Mouse (Mus musculus) liver, embryonic 16.5 days (tissue): Measurements from ENCODE around the gene Grik1. TPM values are rescaled to one million over a fixed set of nuclear protein-coding genes. Genes with fewer than 3 reads are reported as not detected.

Experiments
- ATAC-seq: fragments of 200-750 bp; cut with Nextera tagmentation; 2 replicates; pipeline ENCODE4 v1.8.0; 2017; ENCODE audit warnings: low read depth, mild to moderate bottlenecking, moderate number of reproducible peaks, moderate library complexity
- H3K27ac ChIP-seq: fragments of 300-500 bp; sonication (generic); 2 replicates; pipeline ENCODE4 v1.5.1; 2014; ENCODE audit warnings: mild to moderate bottlenecking, low read length
- H3K27me3 ChIP-seq: fragments of 300-500 bp; sonication (generic); 2 replicates; pipeline ENCODE4 v1.6.1; 2014; ENCODE audit warnings: low read depth, low read length, mixed read lengths; ENCODE audit not compliant: control insufficient read depth, insufficient read depth
- H3K36me3 ChIP-seq: fragments of 300-500 bp; sonication (generic); 2 replicates; pipeline ENCODE4 v1.6.1; 2014; ENCODE audit warnings: mild to moderate bottlenecking; ENCODE audit not compliant: control insufficient read depth, insufficient read depth
- H3K4me1 ChIP-seq: fragments of 300-500 bp; sonication (generic); 2 replicates; pipeline ENCODE4 v1.6.1; 2014; ENCODE audit warnings: low read depth, low read length, mixed read lengths; ENCODE audit not compliant: control insufficient read depth
- H3K4me2 ChIP-seq: fragments of 300-500 bp; sonication (generic); 2 replicates; pipeline ENCODE4 v1.6.1; 2014; ENCODE audit warnings: low read depth, low read length, mixed read lengths
- H3K4me3 ChIP-seq: fragments of 300-500 bp; sonication (generic); 2 replicates; pipeline ENCODE4 v1.5.1; 2014; ENCODE audit warnings: low read depth, mild to moderate bottlenecking, low read length
- H3K9ac ChIP-seq: fragments of 300-500 bp; sonication (generic); 2 replicates; pipeline ENCODE4 v1.6.1; 2014; ENCODE audit warnings: low read depth, low read length
- H3K9me3 ChIP-seq: fragments of 300-500 bp; sonication (generic); replicated peaks from 2 replicates; pipeline ENCODE4 v1.6.1; 2016; ENCODE audit warnings: low read length; ENCODE audit not compliant: control insufficient read depth
- WGBS: fragments of 180-500 bp; shearing (Covaris S2); extraction: QIAGEN DNeasy Blood & Tissue Kit; methylation state at CpG from one replicate; pipeline ENCODE4 v1.1.7; 2014; ENCODE audit not compliant: insufficient replicate concordance; 5-methylcytosine and 5-hydroxymethylcytosine counted together
- polyA plus RNA-seq: library from polyadenylated mRNA; unstranded; fragments of >200 nt; fragmentation: Nextera tagmentation; extraction: Ambion mirVana; gene quantifications from 2 replicates; pipeline ENCODE4 v1.2.1, GENCODE M21; 2015

The Grik1 gene
- polyA plus RNA-seq, 1 experiment from 2014 or later = not detected

DNA sequence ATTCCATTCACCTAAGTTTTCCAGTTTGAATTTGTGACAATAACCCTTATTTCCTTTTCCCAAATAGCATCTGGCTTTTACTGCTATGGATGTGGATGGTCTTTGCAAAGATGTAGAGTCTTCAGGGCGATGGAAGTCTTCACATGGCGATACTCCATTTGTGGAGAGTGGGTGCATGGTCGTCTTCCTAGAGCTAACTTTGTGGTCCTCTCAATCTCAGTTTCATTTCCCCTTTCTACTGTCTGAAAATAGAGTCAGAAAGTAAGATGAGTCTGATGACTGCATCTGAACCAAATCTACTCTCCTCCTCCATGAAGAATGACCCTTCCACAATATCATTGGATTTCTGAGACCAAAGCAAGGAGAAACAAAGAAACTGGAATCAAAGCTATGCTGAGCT, 159.0 kb downstream of the Grik1 start:
- H3K27ac ChIP-seq = no peak overlapping the region
- no peak overlapping the region for H3K4me2 ChIP-seq
- no peaks in the 10 kb centered on the region for H3K9me3 ChIP-seq
- no peak overlapping the region for H3K4me3 ChIP-seq
- no peaks in the 10 kb centered on the region for H3K27me3 ChIP-seq
- WGBS = 52% methylated on average over 3 of the region's 3 CpGs
- no peak overlapping the region for H3K9ac ChIP-seq
- H3K4me1 ChIP-seq = no peaks in the 10 kb centered on the region
- ATAC-seq = no peak
- no peaks in the 10 kb centered on the region for H3K36me3 ChIP-seq

- 42% methylated on average over 4 of the region's 4 CpGs for WGBS
- no peaks in the 10 kb centered on the region for H3K27me3 ChIP-seq
- ATAC-seq = no peak
- H3K4me3 ChIP-seq = no peak overlapping the region
- H3K4me1 ChIP-seq = no peaks in the 10 kb centered on the region
- no peaks in the 10 kb centered on the region for H3K9me3 ChIP-seq
- no peak overlapping the region for H3K27ac ChIP-seq
- H3K9ac ChIP-seq = no peak overlapping the region
- no peak overlapping the region for H3K4me2 ChIP-seq
- no peaks in the 10 kb centered on the region for H3K36me3 ChIP-seq
Measured at GRCm38 (mm10) chr16:88125098-88125497, 165.0 kb downstream of the Grik1 start.

GRCm38 (mm10) chr16:88112551-88113138, 177.4 kb downstream of the Grik1 start:
- Histone ChIP-seq H3K27ac (no peak overlapping the region), H3K9me3 (no peaks in the 10 kb centered on the region), H3K4me3 (no peak overlapping the region), H3K27me3 (no peaks in the 10 kb centered on the region), H3K9ac (no peak overlapping the region), H3K36me3 (no peaks in the 10 kb centered on the region), H3K4me2 (no peak overlapping the region), H3K4me1 (no peaks in the 10 kb centered on the region)
- 59% methylated on average over 8 of the region's 8 CpGs for WGBS
- ATAC-seq = no peak

DNA sequence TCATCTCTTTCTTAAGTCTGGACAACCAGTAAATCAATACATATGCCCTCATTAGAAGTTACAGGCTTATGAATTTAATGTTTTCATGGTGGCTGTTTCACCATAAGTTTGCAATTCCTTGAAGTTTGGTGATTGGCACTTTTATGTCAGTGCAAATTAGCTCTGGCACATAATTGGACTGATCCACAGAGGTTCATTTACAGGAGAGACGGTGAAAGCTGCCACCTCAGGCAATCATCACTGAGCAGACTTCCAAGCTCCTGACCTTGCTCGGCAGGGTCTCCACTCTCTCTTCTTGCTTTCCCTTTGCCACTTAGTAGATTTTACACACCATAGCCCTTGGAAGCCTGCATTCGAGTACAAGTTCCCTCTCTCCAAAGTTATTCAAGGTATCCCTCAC, 178.6 kb downstream of the Grik1 start:
- no peak for ATAC-seq
- Histone ChIP-seq H3K27me3 (no peaks in the 10 kb centered on the region), H3K4me3 (no peak overlapping the region), H3K36me3 (no peaks in the 10 kb centered on the region), H3K9me3 (no peaks in the 10 kb centered on the region), H3K27ac (no peak overlapping the region), H3K4me2 (no peak overlapping the region), H3K4me1 (no peaks in the 10 kb centered on the region), H3K9ac (no peak overlapping the region)
- 57% methylated on average over 3 of the region's 3 CpGs for WGBS

GRCm38 (mm10) chr16:88094206-88094789, 195.8 kb downstream of the Grik1 start:
- WGBS = 53% methylated on average over 5 of the region's 5 CpGs
- H3K4me2 ChIP-seq = no peak overlapping the region
- H3K27ac ChIP-seq = no peak overlapping the region
- no peaks in the 10 kb centered on the region for H3K4me1 ChIP-seq
- H3K9me3 ChIP-seq = no peaks in the 10 kb centered on the region
- no peaks in the 10 kb centered on the region for H3K36me3 ChIP-seq
- H3K27me3 ChIP-seq = no peaks in the 10 kb centered on the region
- H3K4me3 ChIP-seq = no peak overlapping the region
- ATAC-seq = no peak
- H3K9ac ChIP-seq = no peak overlapping the region

- Histone ChIP-seq H3K9me3 (no peaks in the 10 kb centered on the region), H3K4me2 (no peak overlapping the region), H3K9ac (no peak overlapping the region), H3K27me3 (no peaks in the 10 kb centered on the region), H3K4me3 (no peak overlapping the region), H3K27ac (no peak overlapping the region), H3K36me3 (no peaks in the 10 kb centered on the region), H3K4me1 (no peaks in the 10 kb centered on the region)
- ATAC-seq = no peak
- WGBS = 61% methylated on average over 7 of the region's 7 CpGs
Measured at GRCm38 (mm10) chr16:88087280-88087679, 202.8 kb downstream of the Grik1 start.

DNA sequence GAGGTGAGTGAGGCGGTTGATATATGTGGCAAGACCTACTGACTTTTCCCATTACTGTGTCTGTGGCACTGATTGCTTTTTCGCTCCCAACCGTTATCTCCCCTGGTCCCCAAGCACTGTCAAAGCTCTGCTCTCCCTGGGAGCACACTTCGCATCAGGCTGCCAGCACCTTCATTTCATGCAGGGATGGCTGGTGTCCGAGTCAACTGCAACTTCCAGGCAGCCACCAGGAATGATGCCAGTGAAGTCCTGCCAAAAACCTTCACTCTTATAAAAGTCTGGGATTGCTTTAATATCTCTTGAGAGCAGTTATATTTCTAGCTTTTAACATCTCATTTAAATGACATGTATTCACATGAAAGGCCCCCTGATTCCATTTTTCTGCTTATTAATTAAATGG, 215.3 kb downstream of the Grik1 start:
- no peak overlapping the region for H3K27ac ChIP-seq
- no peaks in the 10 kb centered on the region for H3K27me3 ChIP-seq
- 46% methylated on average over 5 of the region's 5 CpGs for WGBS
- ATAC-seq = no peak
- H3K36me3 ChIP-seq = no peaks in the 10 kb centered on the region
- H3K4me3 ChIP-seq = no peak overlapping the region
- no peaks in the 10 kb centered on the region for H3K4me1 ChIP-seq
- no peaks in the 10 kb centered on the region for H3K9me3 ChIP-seq
- no peak overlapping the region for H3K4me2 ChIP-seq
- H3K9ac ChIP-seq = no peak overlapping the region

DNA sequence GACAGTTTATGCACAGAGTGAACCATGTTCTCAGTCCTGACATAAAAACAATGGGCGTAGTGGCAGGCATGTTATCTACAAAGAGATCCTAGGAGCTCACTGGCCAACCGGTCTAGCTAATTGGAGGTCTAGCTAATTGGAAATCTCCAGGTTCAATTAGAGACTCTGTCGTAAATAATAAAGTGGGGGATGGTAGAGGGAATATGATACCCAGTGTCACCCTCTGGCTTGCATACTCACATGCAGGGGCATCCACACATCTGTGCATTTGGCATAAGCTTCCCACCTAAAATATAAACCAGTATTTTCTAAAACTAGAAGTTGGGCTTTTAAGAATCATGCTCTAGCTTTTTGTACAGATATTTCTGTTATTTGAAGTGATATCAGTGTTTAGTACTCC, 229.1 kb downstream of the Grik1 start:
- H3K4me1 ChIP-seq = no peaks in the 10 kb centered on the region
- no peaks in the 10 kb centered on the region for H3K9me3 ChIP-seq
- H3K27me3 ChIP-seq = no peaks in the 10 kb centered on the region
- 70% methylated on average over 3 of the region's 3 CpGs for WGBS
- no peak overlapping the region for H3K4me2 ChIP-seq
- H3K4me3 ChIP-seq = no peak overlapping the region
- no peaks in the 10 kb centered on the region for H3K36me3 ChIP-seq
- H3K9ac ChIP-seq = no peak overlapping the region
- ATAC-seq = no peak
- no peak overlapping the region for H3K27ac ChIP-seq

- H3K9ac ChIP-seq = no peak overlapping the region
- no peak overlapping the region for H3K4me2 ChIP-seq
- ATAC-seq = no peak
- WGBS = 62% methylated on average over 10 of the region's 10 CpGs
- H3K27me3 ChIP-seq = no peaks in the 10 kb centered on the region
- no peak overlapping the region for H3K4me3 ChIP-seq
- H3K9me3 ChIP-seq = no peaks in the 10 kb centered on the region
- no peaks in the 10 kb centered on the region for H3K4me1 ChIP-seq
- H3K36me3 ChIP-seq = no peaks in the 10 kb centered on the region
- no peak overlapping the region for H3K27ac ChIP-seq
Measured at GRCm38 (mm10) chr16:88048121-88048520, 241.9 kb downstream of the Grik1 start.
